Mouse (Mus musculus): Measurements from ENCODE around the gene Zfp979. TPM values are rescaled to one million over a fixed set of nuclear protein-coding genes. Genes with fewer than 3 reads are reported as not detected.
"Not testable (repeated sequence)": the region's sequence is repeated elsewhere in the genome, so short reads cannot be mapped to it uniquely, and the experiment has no call there.

Zfp979 gene
- 4.0 TPM in 2 replicates for polyA plus RNA-seq (2015; fragmentation: Nextera tagmentation; extraction: Ambion mirVana)

DNA sequence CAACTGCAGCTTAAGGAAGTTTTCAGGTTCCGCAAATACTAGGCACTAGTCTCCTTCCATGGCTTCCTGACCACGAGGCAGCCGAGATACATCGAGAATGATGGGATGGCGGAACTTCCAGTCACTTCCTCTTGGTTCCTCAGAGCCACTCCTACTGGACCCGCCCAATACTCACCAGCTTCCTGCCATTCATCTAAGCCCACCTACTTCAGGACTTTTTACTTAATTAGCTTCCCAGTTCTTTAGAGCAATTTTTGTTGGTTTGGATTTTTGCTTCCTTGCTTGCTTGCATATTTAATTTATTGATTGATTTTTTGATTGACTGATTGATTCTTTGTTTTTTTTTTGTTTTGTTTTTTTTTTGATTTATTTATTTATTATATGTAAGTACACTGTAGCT is at the start of gene Zfp979:
TSS of gene Zfp979 (minus strand) at position 101 of the 400 bp plus-strand sequence.
- not testable (repeated sequence) for H3K4me2 ChIP-seq; H3K36me3 ChIP-seq; H3K27me3 ChIP-seq; H3K4me3 ChIP-seq (replicated peaks); H3K9ac ChIP-seq; ATAC-seq (replicated peaks; ENCODE audit: low FRiP score); H3K4me1 ChIP-seq; H3K9me3 ChIP-seq (replicated peaks); H3K27ac ChIP-seq
- no CpG with 5 or more reads among the region's 6 CpGs for WGBS

GRCm38 (mm10) chr4:147655245-147655644 is 12.9 kb upstream of the Zfp979 start:
- not testable (repeated sequence) for H3K4me1 ChIP-seq; H3K36me3 ChIP-seq; H3K9ac ChIP-seq; ATAC-seq (replicated peaks; ENCODE audit: low FRiP score); H3K4me3 ChIP-seq (replicated peaks); H3K27me3 ChIP-seq; H3K4me2 ChIP-seq; H3K9me3 ChIP-seq (replicated peaks); H3K27ac ChIP-seq
- WGBS = 90% methylated on average over 5 of the region's 5 CpGs

GRCm38 (mm10) chr4:147647407-147647806 is 5.1 kb upstream of the Zfp979 start:
- H3K9me3 ChIP-seq (replicated peaks); H3K27me3 ChIP-seq; H3K4me2 ChIP-seq; H3K27ac ChIP-seq; H3K36me3 ChIP-seq; ATAC-seq (replicated peaks; ENCODE audit: low FRiP score); H3K4me1 ChIP-seq; H3K4me3 ChIP-seq (replicated peaks); H3K9ac ChIP-seq: not testable (repeated sequence)
- no CpG with 5 or more reads among the region's 3 CpGs for WGBS

GRCm38 (mm10) chr4:147641932-147642331 is 381 bp downstream of the Zfp979 start:
- H3K27me3 ChIP-seq; H3K36me3 ChIP-seq; H3K4me2 ChIP-seq; ATAC-seq (replicated peaks; ENCODE audit: low FRiP score); H3K27ac ChIP-seq; H3K4me1 ChIP-seq; H3K9ac ChIP-seq; H3K9me3 ChIP-seq (replicated peaks); H3K4me3 ChIP-seq (replicated peaks): not testable (repeated sequence)
- WGBS = 51% methylated on average over 2 of the region's 3 CpGs

DNA sequence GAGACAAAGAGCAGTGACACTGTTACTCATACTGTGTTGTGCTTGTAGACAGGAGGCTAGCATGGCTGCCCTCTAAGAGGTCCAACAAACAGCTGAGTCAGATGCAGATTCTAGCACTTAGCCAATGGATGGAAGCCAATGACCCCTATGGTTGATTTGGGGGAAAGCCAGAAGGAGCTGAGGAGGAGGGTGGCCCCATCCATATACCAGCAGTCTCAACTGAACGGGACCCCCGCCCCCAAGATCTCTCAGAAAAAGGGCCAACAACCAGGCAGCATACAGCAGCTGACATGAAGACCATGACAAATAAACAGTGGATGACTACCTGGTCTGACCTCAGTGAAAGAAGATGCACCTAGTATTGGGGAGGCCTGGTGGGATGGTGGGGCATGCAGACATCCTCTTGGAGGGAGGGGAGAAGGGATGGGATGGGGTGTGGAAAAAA is 8.5 kb downstream of the Zfp979 start:
- peak; percentile 69; the same call in 1 of the 2 replicates for ATAC-seq (replicated peaks; ENCODE audit: low FRiP score)
- H3K27ac ChIP-seq; H3K9me3 ChIP-seq (replicated peaks); H3K4me1 ChIP-seq; H3K4me2 ChIP-seq; H3K27me3 ChIP-seq; H3K36me3 ChIP-seq; H3K9ac ChIP-seq; H3K4me3 ChIP-seq (replicated peaks): not testable (repeated sequence)
- WGBS = no CpG with 5 or more reads among the region's 2 CpGs

DNA sequence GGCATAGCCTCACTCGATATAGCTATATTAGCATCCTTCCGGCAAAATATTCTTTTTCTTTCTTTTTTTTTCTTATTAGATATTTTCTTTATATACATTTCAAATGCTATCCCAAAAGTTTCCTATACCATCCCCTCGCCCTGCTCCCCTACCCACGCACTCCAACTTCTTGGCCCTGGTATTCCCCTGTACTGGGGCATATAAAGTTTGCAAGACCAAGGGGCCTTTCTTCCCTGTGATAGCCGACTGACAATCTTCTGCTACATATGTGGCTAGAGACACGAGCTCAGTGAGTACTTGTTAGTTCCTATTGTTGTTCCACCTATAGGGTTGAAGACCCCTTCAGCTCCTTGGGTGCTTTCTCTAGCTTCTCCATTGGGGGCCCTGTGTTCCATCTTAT is 35.8 kb downstream of the Zfp979 start:
- not testable (repeated sequence) for H3K27ac ChIP-seq; H3K9ac ChIP-seq; H3K4me2 ChIP-seq; H3K36me3 ChIP-seq; H3K4me3 ChIP-seq (replicated peaks); H3K9me3 ChIP-seq (replicated peaks); H3K27me3 ChIP-seq; ATAC-seq (replicated peaks; ENCODE audit: low FRiP score); H3K4me1 ChIP-seq
- 84% methylated on average over 6 of the region's 6 CpGs for WGBS

GRCm38 (mm10) chr4:147605521-147605920 is 36.8 kb downstream of the Zfp979 start:
- Histone ChIP-seq H3K27ac (no peak overlapping the region), H3K4me1 (no peaks in the 10 kb centered on the region), H3K9ac (no peak overlapping the region), H3K4me3 (replicated peaks) (no peak overlapping the region), H3K36me3 (no peaks in the 10 kb centered on the region), H3K27me3 (no peaks in the 10 kb centered on the region), H3K4me2 (no peak overlapping the region), H3K9me3 (replicated peaks) (no peaks in the 10 kb centered on the region)
- 81% methylated on average over 4 of the region's 4 CpGs for WGBS
- no peak for ATAC-seq (replicated peaks; ENCODE audit: low FRiP score)

- WGBS = 81% methylated on average over 4 of the region's 4 CpGs
- no peak overlapping the region for H3K9ac ChIP-seq
- no peaks in the 10 kb centered on the region for H3K36me3 ChIP-seq
- no peak for ATAC-seq (replicated peaks; ENCODE audit: low FRiP score)
- no peaks in the 10 kb centered on the region for H3K27me3 ChIP-seq
- H3K27ac ChIP-seq = no peak overlapping the region
- no peaks in the 10 kb centered on the region for H3K9me3 ChIP-seq (replicated peaks)
- H3K4me2 ChIP-seq = no peak overlapping the region
- no peaks in the 10 kb centered on the region for H3K4me1 ChIP-seq
- H3K4me3 ChIP-seq (replicated peaks) = no peak overlapping the region
Measured at GRCm38 (mm10) chr4:147603806-147604205, 38.5 kb downstream of the Zfp979 start.

DNA sequence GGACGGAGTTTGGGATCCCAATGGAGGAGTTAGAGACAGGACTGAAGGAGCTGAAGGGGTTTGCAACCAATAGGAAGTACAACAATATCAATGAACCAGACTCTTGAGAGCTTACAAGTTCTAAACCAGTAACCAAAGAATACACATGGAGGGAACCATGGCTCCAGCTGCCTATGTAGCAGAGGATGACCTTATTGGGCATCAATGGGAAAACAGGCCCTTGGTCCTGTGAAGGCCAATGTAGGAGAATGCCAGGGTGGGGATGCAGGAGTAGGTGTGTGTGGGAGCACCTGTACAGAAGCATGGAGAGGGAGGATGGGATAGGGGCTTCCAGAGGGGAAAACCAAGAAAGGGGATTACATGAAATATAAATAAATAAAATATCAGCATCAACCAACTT is 40.4 kb downstream of the Zfp979 start:
- no peak for ATAC-seq (replicated peaks; ENCODE audit: low FRiP score)
- Histone ChIP-seq H3K9ac (no peak overlapping the region), H3K27ac (no peak overlapping the region), H3K27me3 (no peaks in the 10 kb centered on the region), H3K4me2 (no peak overlapping the region), H3K36me3 (no peaks in the 10 kb centered on the region), H3K4me1 (no peaks in the 10 kb centered on the region), H3K9me3 (replicated peaks) (no peaks in the 10 kb centered on the region), H3K4me3 (replicated peaks) (no peak overlapping the region)
- WGBS = 52% methylated on average over 1 of the region's 1 CpGs

DNA sequence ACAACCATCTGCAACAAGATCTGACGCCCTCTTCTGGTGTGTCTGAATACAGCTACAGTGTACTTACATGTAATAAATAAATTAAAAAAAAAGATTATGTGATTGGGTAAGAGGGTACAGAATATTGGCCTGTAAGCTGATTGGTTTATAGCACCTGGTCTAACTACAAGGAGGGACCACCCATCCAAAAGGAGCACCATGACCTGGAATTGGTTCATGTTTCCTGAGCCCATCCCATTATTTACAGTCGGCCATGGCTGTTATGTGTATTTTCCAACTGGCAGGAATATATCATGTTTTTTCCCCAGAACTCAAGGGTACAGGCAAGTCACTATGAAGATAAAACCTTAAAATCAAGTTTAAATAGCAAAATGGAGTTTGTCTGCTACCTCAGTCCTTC is 43.5 kb downstream of the Zfp979 start:
- peaks cover 8% of the 10 kb centered on the region; the same call in 1 of the 2 replicates for H3K9me3 ChIP-seq (replicated peaks)
- ATAC-seq (replicated peaks; ENCODE audit: low FRiP score) = no peak
- no peaks in the 10 kb centered on the region for H3K36me3 ChIP-seq
- no peak overlapping the region for H3K4me2 ChIP-seq
- H3K4me1 ChIP-seq = no peaks in the 10 kb centered on the region
- WGBS = 67% methylated on average over 2 of the region's 2 CpGs
- no peak overlapping the region for H3K27ac ChIP-seq
- H3K9ac ChIP-seq = no peak overlapping the region
- H3K4me3 ChIP-seq (replicated peaks) = no peak overlapping the region
- no peaks in the 10 kb centered on the region for H3K27me3 ChIP-seq

- Histone ChIP-seq H3K27ac (no peak overlapping the region), H3K27me3 (no peaks in the 10 kb centered on the region), H3K36me3 (no peaks in the 10 kb centered on the region), H3K4me2 (no peak overlapping the region), H3K9ac (no peak overlapping the region), H3K4me1 (no peaks in the 10 kb centered on the region), H3K9me3 (replicated peaks) (peaks cover 8% of the 10 kb centered on the region; the same call in 1 of the 2 replicates), H3K4me3 (replicated peaks) (no peak overlapping the region)
- ATAC-seq (replicated peaks; ENCODE audit: low FRiP score) = no peak
- 56% methylated on average over 1 of the region's 1 CpGs for WGBS
Measured at GRCm38 (mm10) chr4:147597685-147598084, 44.6 kb downstream of the Zfp979 start.

- not testable (repeated sequence) for H3K27ac ChIP-seq; H3K4me1 ChIP-seq; H3K9ac ChIP-seq; H3K9me3 ChIP-seq (replicated peaks); ATAC-seq (replicated peaks; ENCODE audit: low FRiP score); H3K36me3 ChIP-seq; H3K4me2 ChIP-seq; H3K27me3 ChIP-seq; H3K4me3 ChIP-seq (replicated peaks)
- whole genome bisulfite sequencing = 84% methylated on average over 3 of the region's 3 CpGs
Measured at GRCm38 (mm10) chr4:147594630-147595029, 47.7 kb downstream of the Zfp979 start.
